Mouse (Mus musculus): ENCODE measurements around the gene Mrpl17.

DNA sequence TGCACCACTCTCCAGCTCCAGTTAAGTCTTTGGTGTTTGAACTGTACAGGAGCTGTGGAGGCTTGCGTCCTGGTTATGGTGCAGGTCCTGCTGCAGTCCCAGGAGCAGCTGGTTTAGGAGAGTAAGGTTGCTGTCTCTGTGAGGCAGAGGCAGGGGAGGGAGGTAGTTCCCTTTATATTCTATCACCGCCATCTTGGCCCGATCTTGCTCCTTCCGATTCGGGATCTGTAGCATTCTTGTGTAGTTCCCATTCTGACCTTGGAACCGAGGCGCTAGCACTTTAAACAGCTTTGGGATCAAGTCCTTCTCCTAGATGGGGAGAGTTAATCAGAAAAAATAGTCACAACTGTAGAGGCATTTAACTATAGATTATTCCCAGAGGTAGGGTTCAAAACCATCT is 1.1 kb downstream of the Mrpl17 start:
- TF ChIP-seq CTCF (conservative IDR thresholded peaks at IDR 0.05; ENCODE audit: insufficient read depth, insufficient read length, low read depth, low read length) (no peak), POLR2A (IDR thresholded peaks at IDR 0.05; ENCODE audit: low read depth, low read length) (no peak)
